Mouse (Mus musculus): ENCODE measurements around the gene Acot12. TPM values are rescaled to one million over a fixed set of nuclear protein-coding genes. Genes with fewer than 3 reads are reported as not detected.

Gene Acot12
- total and polyA plus RNA-seq, 3 experiments, result 0.06 TPM; not detected in 2

DNA sequence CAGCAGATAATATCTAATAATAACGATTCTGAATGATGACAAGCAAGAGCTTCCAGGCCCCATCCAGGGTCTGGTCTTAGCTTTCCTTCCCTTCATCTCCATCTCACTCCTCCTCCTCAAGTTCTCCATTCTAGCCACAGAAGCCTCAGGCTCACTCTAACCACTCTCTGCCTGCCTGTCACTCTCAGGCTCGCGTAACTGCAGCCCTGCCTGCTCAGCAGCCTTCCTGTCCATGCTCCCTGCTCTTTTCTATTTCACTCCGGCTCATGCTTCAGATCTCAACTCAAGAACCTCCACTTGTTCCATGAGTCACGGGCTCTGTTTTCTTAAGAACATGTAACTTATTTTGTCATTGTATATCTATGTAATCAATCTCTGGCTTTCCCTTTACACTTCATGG lies 5.2 kb downstream of the Acot12 start:
- Histone ChIP-seq H3K79me2 (ENCODE audit: control insufficient read depth, insufficient read depth, low read length, poor library complexity) (no peaks in the 10 kb centered on the region), H3K27ac (ENCODE audit: control insufficient read depth, low read depth, low read length) (no peak overlapping the region), H3K27me3 (ENCODE audit: control insufficient read depth in 1 of 2, insufficient read depth in 2 of 2, low read length in 2 of 2) (no peaks in the 10 kb centered on the region), H3K9ac (ENCODE audit: control insufficient read depth, low read depth, low read length, poor library complexity, severe bottlenecking) (no peak overlapping the region), H3K36me3 (ENCODE audit: control insufficient read depth in 1 of 2, insufficient read depth in 2 of 2, low read length in 2 of 2) (0 out of 4 replicates have a peak, but pooled peaks cover 0 to 2% of the 10 kb centered on the region in 2 experiments), H3K9me3 (replicated peaks; ENCODE audit: insufficient read depth, low read length) (no peaks in the 10 kb centered on the region), H3K4me1 (ENCODE audit: control insufficient read depth in 1 of 2, insufficient read depth in 2 of 2, low read length in 2 of 2) (no peaks in the 10 kb centered on the region), H3K4me3 (ENCODE audit: control insufficient read depth in 1 of 2, insufficient read depth in 1 of 2, low read depth in 2 of 2, low read length in 2 of 2) (no peak overlapping the region)
- TF ChIP-seq EP300 (IDR thresholded peaks at IDR 0.05; ENCODE audit: low read depth in 1 of 2, low read length in 2 of 2) (no peak), NELFE (IDR thresholded peaks at IDR 0.05; ENCODE audit: low read depth, low read length) (no peak), TBP (IDR thresholded peaks at IDR 0.05; ENCODE audit: low read depth, low read length) (0 out of 2 replicates have a peak, but pooled peaks have one; percentile 26)
- DNase-seq (ENCODE audit: low read depth, low spot score), result peak; percentile 79

DNA sequence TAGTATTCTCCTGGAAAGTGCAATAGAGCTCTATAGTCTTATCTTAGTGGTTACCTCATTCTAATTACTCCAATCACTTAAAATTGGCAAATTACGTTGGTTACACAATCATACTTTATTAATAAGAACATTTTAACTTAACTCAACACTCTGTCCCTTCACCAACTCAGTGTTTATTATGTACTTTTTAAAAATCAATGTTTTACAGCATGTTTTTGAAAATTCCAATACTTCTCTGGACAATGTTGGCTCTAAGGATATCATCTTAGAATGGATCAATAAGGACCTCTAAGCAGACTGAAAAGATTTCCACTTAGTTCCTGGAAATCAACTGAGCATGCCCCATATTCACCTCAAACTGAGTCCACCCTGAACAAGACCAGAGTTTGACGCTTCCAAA lies 7.1 kb downstream of the Acot12 start:
- no peak for DNase-seq (ENCODE audit: low read depth, low spot score)
- H3K9ac ChIP-seq (ENCODE audit: control insufficient read depth, low read depth, low read length, poor library complexity, severe bottlenecking), result no peak overlapping the region
- H3K36me3 ChIP-seq (ENCODE audit: control insufficient read depth in 1 of 2, insufficient read depth in 2 of 2, low read length in 2 of 2), result peaks cover 0 to 2% of the 10 kb centered on the region in 2 experiments; a peak in 1 of 4 replicates
- no peaks in the 10 kb centered on the region for H3K27me3 ChIP-seq (ENCODE audit: control insufficient read depth in 1 of 2, insufficient read depth in 2 of 2, low read length in 2 of 2)
- no peak overlapping the region for H3K27ac ChIP-seq (ENCODE audit: control insufficient read depth, low read depth, low read length)
- TF ChIP-seq KAT2A (conservative IDR thresholded peaks at IDR 0.05; ENCODE audit: low read depth, low read length) (no peak), USF2 (IDR thresholded peaks at IDR 0.05; ENCODE audit: borderline replicate concordance in 1 of 2, insufficient read depth in 1 of 2, low read depth in 1 of 2, low read length in 2 of 2) (no peak), ETS1 (IDR thresholded peaks at IDR 0.05; ENCODE audit: low read depth, low read length) (no peak), EP300 (IDR thresholded peaks at IDR 0.05; ENCODE audit: low read depth in 1 of 2, low read length in 2 of 2) (no peak), CHD1 (IDR thresholded peaks at IDR 0.05; ENCODE audit: low read depth, low read length) (no peak), POLR2A (IDR thresholded peaks at IDR 0.05; ENCODE audit: control insufficient read depth in 1 of 2, insufficient read depth in 1 of 2, low read depth in 1 of 2, low read length in 2 of 2, poor library complexity in 1 of 2) (no peak), ZKSCAN1 (IDR thresholded peaks at IDR 0.05; ENCODE audit: low read depth, low read length) (no peak), RCOR1 (IDR thresholded peaks at IDR 0.05; ENCODE audit: low read depth, low read length) (no peak), SIN3A (IDR thresholded peaks at IDR 0.05; ENCODE audit: low read length) (no peak), BHLHE40 (IDR thresholded peaks at IDR 0.05; ENCODE audit: borderline replicate concordance, low read depth, low read length) (no peak), ELF1 (IDR thresholded peaks at IDR 0.05; ENCODE audit: low read depth, low read length) (no peak), TCF12 (IDR thresholded peaks at IDR 0.05; ENCODE audit: low read depth, low read length) (no peak), POLR2AphosphoS5 (IDR thresholded peaks at IDR 0.05; ENCODE audit: borderline replicate concordance, low read depth, low read length) (no peak), TAL1 (IDR thresholded peaks at IDR 0.05; ENCODE audit: low read length) (no peak), MYB (IDR thresholded peaks at IDR 0.05; ENCODE audit: low read depth, low read length) (no peak)
- no peaks in the 10 kb centered on the region for H3K9me3 ChIP-seq (replicated peaks; ENCODE audit: insufficient read depth, low read length)
- H3K79me2 ChIP-seq (ENCODE audit: control insufficient read depth, insufficient read depth, low read length, poor library complexity), result no peaks in the 10 kb centered on the region
- peaks cover 0 to under 1% of the 10 kb centered on the region in 2 experiments; a peak in 3 of 4 replicates for H3K4me1 ChIP-seq (ENCODE audit: control insufficient read depth in 1 of 2, insufficient read depth in 2 of 2, low read length in 2 of 2)
- no peak overlapping the region for H3K4me3 ChIP-seq (ENCODE audit: control insufficient read depth in 1 of 2, insufficient read depth in 1 of 2, low read depth in 2 of 2, low read length in 2 of 2)

All from MEL (cell line).